In genomic region chr14:20702741-20703381, GRCm38 (mm10) we compare ENCODE assay signal across 8 mouse cellular contexts. TPM values are rescaled to one million over a fixed set of nuclear protein-coding genes. Genes with fewer than 3 reads are reported as not detected.
DNase-seq lines count a peak whose midpoint lies in the region; ATAC-seq and TF ChIP-seq lines count a peak whose summit lies in the region.

TSS of gene Chchd1 (plus strand) at chr14:20703006.

- peak; percentile 82 for DNase-seq in c-Kit-positive CD71-positive TER-119-positive erythroid progenitor cells, embryonic 14.5 days (ENCODE audit: low spot score)
- DNase-seq in kidney, postnatal 36 days: peak; percentile 91 to 95
- peak; percentile 91 for DNase-seq in neural tube, embryonic 11.5 days (ENCODE audit: low spot score)

- peaks cover 9% of the 10 kb centered on the region for H3K27me3 ChIP-seq in E14TG2a.4 (ENCODE audit: insufficient read depth, low read length)
- no peaks in the 10 kb centered on the region for H3K27me3 ChIP-seq in forebrain, embryonic 12.5 days
- H3K27me3 ChIP-seq in heart, embryonic 16.5 days (ENCODE audit: control insufficient read depth, insufficient read depth, low read length): no peaks in the 10 kb centered on the region
- H3K27me3 ChIP-seq in liver, embryonic 15.5 days: no peaks in the 10 kb centered on the region
- no peaks in the 10 kb centered on the region for H3K27me3 ChIP-seq in neural tube, embryonic 11.5 days (ENCODE audit: control insufficient read depth, insufficient read depth, low read length)
- H3K27me3 ChIP-seq in stomach, embryonic 16.5 days (ENCODE audit: control insufficient read depth, insufficient read depth, low read length): no peaks in the 10 kb centered on the region

- TF ChIP-seq CTCF in E14TG2a.4 (conservative IDR thresholded peaks at IDR 0.05; ENCODE audit: low read length): no peak

- H3K9me3 ChIP-seq in E14TG2a.4 (ENCODE audit: low read length): no peaks in the 10 kb centered on the region
- H3K9me3 ChIP-seq in forebrain, embryonic 12.5 days: no peaks in the 10 kb centered on the region
- H3K9me3 ChIP-seq in heart, embryonic 16.5 days (replicated peaks; ENCODE audit: control insufficient read depth, low read length): no peaks in the 10 kb centered on the region
- no peaks in the 10 kb centered on the region for H3K9me3 ChIP-seq in liver, embryonic 15.5 days (replicated peaks)
- H3K9me3 ChIP-seq in neural tube, embryonic 11.5 days (ENCODE audit: control insufficient read depth, low read length): no peaks in the 10 kb centered on the region
- H3K9me3 ChIP-seq in stomach, embryonic 16.5 days (replicated peaks; ENCODE audit: control insufficient read depth, low read length): no peaks in the 10 kb centered on the region

- peak within 1 kb of the TSS; percentile 83 for H3K9ac ChIP-seq in forebrain, embryonic 12.5 days
- peak within 1 kb of the TSS; percentile 97 for H3K9ac ChIP-seq in heart, embryonic 16.5 days (ENCODE audit: low read length)
- H3K9ac ChIP-seq in liver, embryonic 15.5 days: peak within 1 kb of the TSS; percentile 81
- peak within 1 kb of the TSS; percentile 83 for H3K9ac ChIP-seq in neural tube, embryonic 11.5 days (ENCODE audit: low read length)
- peak within 1 kb of the TSS; percentile 94 for H3K9ac ChIP-seq in stomach, embryonic 16.5 days (ENCODE audit: low read length)

- peaks cover 51% of the 10 kb centered on the region for H3K36me3 ChIP-seq in E14TG2a.4 (ENCODE audit: insufficient read depth, low read length)
- peaks cover 24% of the 10 kb centered on the region for H3K36me3 ChIP-seq in forebrain, embryonic 12.5 days (replicated peaks)
- peaks cover 4% of the 10 kb centered on the region; the same call in 1 of the 2 replicates for H3K36me3 ChIP-seq in heart, embryonic 16.5 days (ENCODE audit: control insufficient read depth, insufficient read depth)
- peaks cover 26% of the 10 kb centered on the region for H3K36me3 ChIP-seq in liver, embryonic 15.5 days (replicated peaks)
- H3K36me3 ChIP-seq in neural tube, embryonic 11.5 days (ENCODE audit: control insufficient read depth, insufficient read depth, low read length): no peaks in the 10 kb centered on the region
- peaks cover 4% of the 10 kb centered on the region; the same call in 1 of the 2 replicates for H3K36me3 ChIP-seq in stomach, embryonic 16.5 days (ENCODE audit: control insufficient read depth, insufficient read depth, low read length)

- peak within 1 kb of the TSS; percentile 93 for H3K27ac ChIP-seq in forebrain, embryonic 12.5 days
- peak within 1 kb of the TSS; percentile 92 for H3K27ac ChIP-seq in heart, embryonic 16.5 days (ENCODE audit: low read length)
- peak within 1 kb of the TSS; percentile 95 for H3K27ac ChIP-seq in liver, embryonic 15.5 days (replicated peaks)
- peak within 1 kb of the TSS; percentile 78 for H3K27ac ChIP-seq in neural tube, embryonic 11.5 days (ENCODE audit: low read depth, low read length)
- H3K27ac ChIP-seq in stomach, embryonic 16.5 days (ENCODE audit: low read length): peak within 1 kb of the TSS; percentile 90

- H3K4me2 ChIP-seq in forebrain, embryonic 12.5 days: peak within 1 kb of the TSS; percentile 70
- peak within 1 kb of the TSS; percentile 73 for H3K4me2 ChIP-seq in heart, embryonic 16.5 days (ENCODE audit: low read depth, low read length)
- H3K4me2 ChIP-seq in liver, embryonic 15.5 days: peak within 1 kb of the TSS; percentile 81
- peak within 1 kb of the TSS; percentile 52 for H3K4me2 ChIP-seq in neural tube, embryonic 11.5 days (ENCODE audit: low read depth)
- peak within 1 kb of the TSS; percentile 68 for H3K4me2 ChIP-seq in stomach, embryonic 16.5 days (ENCODE audit: low read depth, low read length)

- under 1% methylated on average over 61 of the region's 61 CpGs for WGBS in forebrain, embryonic 12.5 days
- WGBS in heart, embryonic 16.5 days: under 1% methylated on average over 61 of the region's 61 CpGs
- WGBS in liver, embryonic 15.5 days (ENCODE audit: insufficient replicate concordance): under 1% methylated on average over 61 of the region's 61 CpGs
- under 1% methylated on average over 61 of the region's 61 CpGs for WGBS in neural tube, embryonic 11.5 days
- WGBS in stomach, embryonic 16.5 days: under 1% methylated on average over 61 of the region's 61 CpGs

- peak; percentile 75 for ATAC-seq in forebrain, embryonic 12.5 days (ENCODE audit: low FRiP score)
- peak; percentile 68 for ATAC-seq in heart, embryonic 16.5 days (replicated peaks; ENCODE audit: extremely low read depth, insufficient read depth, low FRiP score)
- peak; percentile 76 for ATAC-seq in liver, embryonic 15.5 days (ENCODE audit: insufficient read depth)
- peak; percentile 53 for ATAC-seq in neural tube, embryonic 11.5 days (ENCODE audit: insufficient read depth, low FRiP score, low TSS enrichment)
- peak; percentile 78 for ATAC-seq in stomach, embryonic 16.5 days (ENCODE audit: insufficient read depth, low FRiP score)

- H3K4me1 ChIP-seq in E14TG2a.4 (replicated peaks; ENCODE audit: low read depth, low read length): peaks cover 44% of the 10 kb centered on the region
- H3K4me1 ChIP-seq in forebrain, embryonic 12.5 days: peaks cover 42% of the 10 kb centered on the region
- peaks cover 39% of the 10 kb centered on the region for H3K4me1 ChIP-seq in heart, embryonic 16.5 days (ENCODE audit: control insufficient read depth, insufficient read depth, low read length)
- H3K4me1 ChIP-seq in liver, embryonic 15.5 days (replicated peaks): peaks cover 64% of the 10 kb centered on the region
- no peaks in the 10 kb centered on the region; the same call in 1 of the 2 replicates for H3K4me1 ChIP-seq in neural tube, embryonic 11.5 days (ENCODE audit: control insufficient read depth, insufficient read depth, low read length)
- peaks cover 28% of the 10 kb centered on the region for H3K4me1 ChIP-seq in stomach, embryonic 16.5 days (ENCODE audit: control insufficient read depth, insufficient read depth, low read length)

- H3K4me3 ChIP-seq in E14TG2a.4 (replicated peaks; ENCODE audit: low read length): peak within 1 kb of the TSS; percentile 94
- H3K4me3 ChIP-seq in forebrain, embryonic 12.5 days (replicated peaks): peak within 1 kb of the TSS; percentile 80
- peak within 1 kb of the TSS; percentile 96 for H3K4me3 ChIP-seq in heart, embryonic 16.5 days (ENCODE audit: low read length)
- peak within 1 kb of the TSS; percentile 95 for H3K4me3 ChIP-seq in liver, embryonic 15.5 days (replicated peaks)
- peak within 1 kb of the TSS; percentile 73 for H3K4me3 ChIP-seq in neural tube, embryonic 11.5 days (ENCODE audit: low read depth, low read length)
- H3K4me3 ChIP-seq in stomach, embryonic 16.5 days (replicated peaks; ENCODE audit: low read length): peak within 1 kb of the TSS; percentile 93

RNA-seq across cellular contexts. Expression of gene Chchd1, which starts in this region (rescaled TPM):
- 268 and 275 TPM in 2 replicates for polyA plus RNA-seq in forebrain, embryonic 12.5 days (2016; fragmentation: Nextera tagmentation; extraction: Ambion mirVana)
- 175 and 177 TPM in 2 replicates for polyA plus RNA-seq in heart, embryonic 16.5 days (2015; fragmentation: Nextera tagmentation; extraction: Ambion mirVana)
- 70.8 and 89.3 TPM in 2 replicates for polyA plus RNA-seq in liver, embryonic 15.5 days (2015; fragmentation: Nextera tagmentation; extraction: Ambion mirVana)
- 212 and 214 TPM in 2 replicates for polyA plus RNA-seq in neural tube, embryonic 11.5 days (2014; fragmentation: Nextera tagmentation; extraction: Ambion mirVana)
- 149 and 187 TPM in 2 replicates for polyA plus RNA-seq in stomach, embryonic 16.5 days (2015; fragmentation: Nextera tagmentation; extraction: Ambion mirVana)

Comparison
In these comparisons a context has a peak if more than half of its experiments do, and no peak if none do; other contexts are left out.
1. Peak in every context shown above with its lines: DNase-seq, ATAC-seq, H3K4me3 ChIP-seq and H3K27ac ChIP-seq.